Mouse (Mus musculus): Measurements from ENCODE around the gene Hdac9.

The Hdac9 gene

GRCm38 (mm10) chr12:34916995-34917394, at the start of gene Hdac9:
Gene Hdac9, minus strand, starts transcription at chr12:34917095.
- in situ Hi-C loops (cut with MboI; ENCODE audit: unreplicated experiment in 2 of 2) = no loop called here

GRCm38 (mm10) chr12:34949066-34949706, 32.3 kb upstream of the Hdac9 start:
- in situ Hi-C loops (cut with MboI; ENCODE audit: unreplicated experiment in 2 of 2) = loop anchor here in 1 of 2 experiments (25.0 kb wide), 1 partner anchor 1562 kb away; the partner anchor contains the start of gene Efcab10

- in situ Hi-C loops (cut with MboI; ENCODE audit: unreplicated experiment in 2 of 2) = loop anchor here (5.0 to 25.0 kb wide), 4 partner anchors 244 to 1551 kb away; partner anchors contain the start of gene Efcab10 (in 1 of the 2)
These were observed 21.0 kb upstream of the Hdac9 start for GRCm38 (mm10) chr12:34937918-34938317.

GRCm38 (mm10) chr12:34908008-34908407, 8.9 kb downstream of the Hdac9 start:
- in situ Hi-C loops (cut with MboI; ENCODE audit: unreplicated experiment in 2 of 2) = loop anchor here in 1 of 2 experiments (10.0 kb wide), 1 partner anchor 243 kb away; no protein-coding TSS in a partner anchor

GRCm38 (mm10) chr12:34907506-34907850, 9.4 kb downstream of the Hdac9 start:
- in situ Hi-C loops (cut with MboI; ENCODE audit: unreplicated experiment in 2 of 2) = loop anchor here in 1 of 2 experiments (10.0 kb wide), 1 partner anchor 243 kb away; no protein-coding TSS in a partner anchor

- in situ Hi-C loops (cut with MboI; ENCODE audit: unreplicated experiment in 2 of 2) = loop anchor here in 1 of 2 experiments (10.0 kb wide), 1 partner anchor 242 kb away; no protein-coding TSS in a partner anchor
These were observed 10.0 kb downstream of the Hdac9 start for GRCm38 (mm10) chr12:34906704-34907505.

- in situ Hi-C loops (cut with MboI; ENCODE audit: unreplicated experiment in 2 of 2) = loop anchor here in 1 of 2 experiments (10.0 kb wide), 1 partner anchor 242 kb away; no protein-coding TSS in a partner anchor
These were observed 10.6 kb downstream of the Hdac9 start for GRCm38 (mm10) chr12:34906376-34906703.

GRCm38 (mm10) chr12:34900241-34900640, 16.7 kb downstream of the Hdac9 start:
- in situ Hi-C loops (cut with MboI; ENCODE audit: unreplicated experiment in 2 of 2) = loop anchor here in 1 of 2 experiments (10.0 kb wide), 1 partner anchor 235 kb away; no protein-coding TSS in a partner anchor

- in situ Hi-C loops (cut with MboI; ENCODE audit: unreplicated experiment in 2 of 2) = no loop called here
These were observed 22.0 kb downstream of the Hdac9 start for GRCm38 (mm10) chr12:34894867-34895266.

GRCm38 (mm10) chr12:34888694-34889093, 28.2 kb downstream of the Hdac9 start:
- in situ Hi-C loops (cut with MboI; ENCODE audit: unreplicated experiment in 2 of 2) = no loop called here

- in situ Hi-C loops (cut with MboI; ENCODE audit: unreplicated experiment in 2 of 2) = no loop called here
These were observed 42.0 kb downstream of the Hdac9 start for GRCm38 (mm10) chr12:34874926-34875325.

- in situ Hi-C loops (cut with MboI; ENCODE audit: unreplicated experiment in 2 of 2) = no loop called here
These were observed 45.9 kb downstream of the Hdac9 start for GRCm38 (mm10) chr12:34871028-34871427.

GRCm38 (mm10) chr12:34841196-34841595, 75.7 kb downstream of the Hdac9 start:
- in situ Hi-C loops (cut with MboI; ENCODE audit: unreplicated experiment in 2 of 2) = no loop called here

GRCm38 (mm10) chr12:34837318-34837717, 79.6 kb downstream of the Hdac9 start:
- in situ Hi-C loops (cut with MboI; ENCODE audit: unreplicated experiment in 2 of 2) = no loop called here

- in situ Hi-C loops (cut with MboI; ENCODE audit: unreplicated experiment in 2 of 2) = no loop called here
These were observed 80.0 kb downstream of the Hdac9 start for GRCm38 (mm10) chr12:34836864-34837263.

- in situ Hi-C loops (cut with MboI; ENCODE audit: unreplicated experiment in 2 of 2) = no loop called here
These were observed 80.8 kb downstream of the Hdac9 start for GRCm38 (mm10) chr12:34836085-34836484.

- in situ Hi-C loops (cut with MboI; ENCODE audit: unreplicated experiment in 2 of 2) = no loop called here
These were observed 81.4 kb downstream of the Hdac9 start for GRCm38 (mm10) chr12:34835493-34835892.

- in situ Hi-C loops (cut with MboI; ENCODE audit: unreplicated experiment in 2 of 2) = no loop called here
These were observed 88.2 kb downstream of the Hdac9 start for GRCm38 (mm10) chr12:34828684-34829083.

- in situ Hi-C loops (cut with MboI; ENCODE audit: unreplicated experiment in 2 of 2) = no loop called here
These were observed 90.0 kb downstream of the Hdac9 start for GRCm38 (mm10) chr12:34826931-34827330.

- in situ Hi-C loops (cut with MboI; ENCODE audit: unreplicated experiment in 2 of 2) = no loop called here
These were observed 96.7 kb downstream of the Hdac9 start for GRCm38 (mm10) chr12:34820229-34820628.

All from v-Abl transformed pro-B cells (cell line).